Mouse (Mus musculus) E14TG2a.4 (cell line): Measurements from ENCODE around the gene Scrn3.

Source experiments
- CTCF ChIP-seq: conservative IDR thresholded peaks from 2 replicates; pipeline ENCODE4 v1.5.1; 2014; ENCODE audit warnings: low read length
- NANOG ChIP-seq: IDR thresholded peaks from 2 replicates; pipeline ENCODE4 v1.6.1; 2014; ENCODE audit warnings: borderline replicate concordance, low read length, mixed read lengths
- POU5F1 ChIP-seq: IDR thresholded peaks from 2 replicates; pipeline ENCODE4 v1.6.1; 2014; ENCODE audit warnings: low read length, borderline replicate concordance

DNA sequence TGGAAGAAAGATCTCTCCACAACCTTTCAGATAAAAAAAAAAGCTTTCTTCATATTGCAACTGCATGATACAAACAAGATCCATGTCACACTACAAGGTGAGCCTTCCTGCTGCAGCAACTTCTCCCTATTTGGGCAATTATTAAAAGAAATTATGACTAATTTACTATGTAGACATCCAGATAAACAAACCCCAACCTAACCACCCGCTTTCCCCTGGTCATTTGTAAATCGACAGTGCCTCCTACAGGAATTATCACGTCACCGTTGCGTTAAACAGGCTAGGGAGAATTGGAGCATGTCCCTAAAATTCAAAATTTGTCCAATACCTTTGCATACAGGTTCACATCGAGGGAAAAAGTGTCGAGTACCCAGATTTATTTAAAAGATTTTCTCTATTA, 30.7 kb upstream of the Scrn3 start:
- TF ChIP-seq CTCF (peak; percentile 57), NANOG (no peak), POU5F1 (no peak)
